Mouse (Mus musculus) lung, postnatal 36 days (tissue): ENCODE measurements at regions not wholly inside any gene's neighbourhood (a gene's known extent, or its start where the extent isn't known, plus 50 kb on each side); places are given as distances from the start of the nearest gene placed in this dataset.
A peak's percentile ranks its signal among the peaks of the same experiment; 100 is the strongest.

Source experiments
- DNase-seq: peaks from one replicate; pipeline ENCODE4 v3.0.0; 2022; ENCODE audit warnings: mixed read lengths

- no peak for DNase-seq
Observed at GRCm38 (mm10) chr3:120897758-120898157, 273.7 kb downstream of the Rwdd3 start.

- DNase-seq: no peak
Observed at GRCm38 (mm10) chr3:120897221-120897620, 274.3 kb downstream of the Rwdd3 start.

GRCm38 (mm10) chr3:120886063-120886841 is 285.2 kb downstream of the Rwdd3 start:
- DNase-seq: no peak

GRCm38 (mm10) chr3:120885401-120885800 is 286.1 kb downstream of the Rwdd3 start:
- no peak for DNase-seq

GRCm38 (mm10) chr3:120884189-120884588 is 287.3 kb downstream of the Rwdd3 start:
- DNase-seq: no peak

GRCm38 (mm10) chr3:120883650-120884049 is 287.8 kb downstream of the Rwdd3 start:
- DNase-seq: no peak

- DNase-seq: no peak
Observed at GRCm38 (mm10) chr3:120879409-120879808, 292.1 kb downstream of the Rwdd3 start.

- DNase-seq: no peak
Observed at GRCm38 (mm10) chr3:120875740-120876139, 295.8 kb downstream of the Rwdd3 start.

- DNase-seq: no peak
Observed at GRCm38 (mm10) chr3:120865036-120865435, 306.5 kb downstream of the Rwdd3 start.

GRCm38 (mm10) chr3:120861641-120862040 is 309.9 kb downstream of the Rwdd3 start:
- no peak for DNase-seq

GRCm38 (mm10) chr3:120858281-120858680 is 313.2 kb downstream of the Rwdd3 start:
- no peak for DNase-seq

- DNase-seq: no peak
Observed at GRCm38 (mm10) chr3:120854322-120854721, 317.2 kb downstream of the Rwdd3 start.

GRCm38 (mm10) chr3:120843623-120844022 is 327.9 kb downstream of the Rwdd3 start:
- DNase-seq: no peak

- DNase-seq: no peak
Observed at GRCm38 (mm10) chr3:120823536-120823935, 348.0 kb downstream of the Rwdd3 start.

GRCm38 (mm10) chr3:120811901-120812300 is 359.6 kb downstream of the Rwdd3 start:
- DNase-seq: no peak

- no peak for DNase-seq
Observed at GRCm38 (mm10) chr3:120810527-120810926, 361.0 kb downstream of the Rwdd3 start.

GRCm38 (mm10) chr3:120810048-120810447 is 361.4 kb downstream of the Rwdd3 start:
- no peak for DNase-seq

GRCm38 (mm10) chr3:120786659-120787058 is 384.8 kb downstream of the Rwdd3 start:
- DNase-seq: peak; percentile 4

GRCm38 (mm10) chr3:120781486-120781885 is 390.0 kb downstream of the Rwdd3 start:
- DNase-seq: no peak

- no peak for DNase-seq
Observed at GRCm38 (mm10) chr3:120779091-120779490, 392.4 kb downstream of the Rwdd3 start.

- DNase-seq: no peak
Observed at GRCm38 (mm10) chr3:120774951-120775350, 396.5 kb downstream of the Rwdd3 start.

- DNase-seq: peak; percentile 69
Observed at GRCm38 (mm10) chr3:120761681-120762080, 409.8 kb downstream of the Rwdd3 start.

- DNase-seq: no peak
Observed at GRCm38 (mm10) chr3:120761223-120761622, 410.3 kb downstream of the Rwdd3 start.

- no peak for DNase-seq
Observed at GRCm38 (mm10) chr3:120748513-120748912, 423.0 kb downstream of the Rwdd3 start.

GRCm38 (mm10) chr3:120747678-120748077 is 423.8 kb downstream of the Rwdd3 start:
- peak; percentile 26 for DNase-seq
